Mouse (Mus musculus): ENCODE results near the gene Rarb.

DNA sequence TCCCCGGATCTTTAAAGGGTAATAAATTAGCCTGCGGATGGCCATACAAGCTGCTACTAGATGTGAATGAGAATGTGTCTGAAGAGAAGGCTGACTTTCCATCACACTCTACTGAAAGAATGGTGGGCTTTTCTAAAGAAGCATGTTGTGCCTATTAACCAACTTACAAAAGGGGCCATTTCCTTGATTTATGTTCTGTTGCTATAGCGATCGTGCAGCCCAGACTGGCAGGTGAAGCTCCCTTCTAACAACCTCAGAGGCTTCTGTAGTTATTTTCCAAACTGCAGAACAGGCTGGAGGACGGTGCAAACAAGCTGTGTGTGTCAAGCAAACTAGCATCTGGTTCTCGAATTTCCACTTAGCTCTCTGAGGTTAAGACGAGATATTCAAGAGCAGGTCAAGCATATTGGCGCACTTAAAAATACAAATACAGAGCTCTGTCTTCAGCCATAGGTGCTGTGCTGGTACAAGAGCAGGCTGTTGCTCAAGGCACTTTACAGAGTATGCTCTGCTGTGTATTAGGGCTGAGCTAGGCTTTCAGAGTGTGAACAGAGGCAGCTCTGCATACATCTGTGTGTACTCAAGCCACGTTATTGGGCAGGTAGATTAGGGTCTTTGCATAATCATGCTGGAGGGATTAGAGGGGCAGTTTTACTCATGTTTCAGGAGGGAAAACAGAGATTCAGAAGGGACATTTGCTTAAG lies 85.2 kb downstream of the Rarb start:
- no peak for TF ChIP-seq CTCF (IDR thresholded peaks at IDR 0.05; ENCODE audit: low read depth)
- TF ChIP-seq EP300 (IDR thresholded peaks at IDR 0.05; ENCODE audit: low read depth): no peak

Measured in heart, postnatal 0 days (tissue).